Mouse (Mus musculus) left cerebral cortex, postnatal 4 days (tissue): ENCODE data around the gene Abcc3. TPM values are rescaled to one million over a fixed set of nuclear protein-coding genes. Genes with fewer than 3 reads are reported as not detected.

Experiments
- DNase-seq: peaks from one replicate; pipeline ENCODE4 v3.0.0-alpha.2; 2022
- intact Hi-C: fragments of 180-260 bp; cut with DNase I; formaldehyde crosslinking; loops from one replicate; pipeline ENCODE4 v1.15.1; 2025
- total RNA-seq, 2 experiments: library from RNA; stranded (reverse); gene quantifications; 2 replicates each; pipeline ENCODE4 v1.2.3; 2021

Abcc3 gene
- total RNA-seq, 2 experiments from 2014 or later = 0.70 to 1.4 TPM

GRCm38 (mm10) chr11:94361166-94361870 is 31.5 kb downstream of the Abcc3 start:
- no peak for DNase-seq
- intact Hi-C loops = no loop called here

- intact Hi-C loops = loop anchor here (5.0 kb wide), 1 partner anchor 33 kb away; the partner anchor contains the start of gene Abcc3
- no peak for DNase-seq
Observed at GRCm38 (mm10) chr11:94359168-94359567, 33.6 kb downstream of the Abcc3 start.

GRCm38 (mm10) chr11:94355521-94356217 is 37.1 kb downstream of the Abcc3 start:
- DNase-seq = no peak
- intact Hi-C loops = loop anchor here (5.0 kb wide), 1 partner anchor 37 kb away; the partner anchor contains the start of gene Abcc3

- no peak for DNase-seq
- intact Hi-C loops = no loop called here
Observed at GRCm38 (mm10) chr11:94351094-94351493, 41.7 kb downstream of the Abcc3 start.

- intact Hi-C loops = no loop called here
- no peak for DNase-seq
Observed at GRCm38 (mm10) chr11:94350337-94350736, 42.5 kb downstream of the Abcc3 start.

- intact Hi-C loops = no loop called here
- no peak for DNase-seq
Observed at GRCm38 (mm10) chr11:94349839-94350238, 43.0 kb downstream of the Abcc3 start.

GRCm38 (mm10) chr11:94347063-94347575 is 45.7 kb downstream of the Abcc3 start:
- DNase-seq = no peak
- intact Hi-C loops = no loop called here

GRCm38 (mm10) chr11:94346611-94347010 is 46.2 kb downstream of the Abcc3 start:
- no peak for DNase-seq
- intact Hi-C loops = no loop called here

- no peak for DNase-seq
- intact Hi-C loops = no loop called here
Observed at GRCm38 (mm10) chr11:94345926-94346325, 46.9 kb downstream of the Abcc3 start.

GRCm38 (mm10) chr11:94344470-94344869 is 48.3 kb downstream of the Abcc3 start:
- intact Hi-C loops = loop anchor here (5.0 kb wide), 2 partner anchors 58 to 143 kb away; partner anchors contain the start of gene Spata20
- no peak for DNase-seq

- DNase-seq = peak; percentile 46
- intact Hi-C loops = loop anchor here (5.0 kb wide), 2 partner anchors 58 to 143 kb away; partner anchors contain the start of gene Spata20
Observed at GRCm38 (mm10) chr11:94343955-94344358, 48.8 kb downstream of the Abcc3 start.

- DNase-seq = no peak
- intact Hi-C loops = loop anchor here (5.0 kb wide), 2 partner anchors 60 to 145 kb away; partner anchors contain the start of gene Spata20
Observed at GRCm38 (mm10) chr11:94342114-94342905, 50.5 kb downstream of the Abcc3 start.

- no peak for DNase-seq
- intact Hi-C loops = loop anchor here (5.0 kb wide), 2 partner anchors 61 to 146 kb away; partner anchors contain the start of gene Spata20
Observed at GRCm38 (mm10) chr11:94340948-94341933, 51.6 kb downstream of the Abcc3 start.

GRCm38 (mm10) chr11:94339732-94340585 is 52.8 kb downstream of the Abcc3 start:
- peak; percentile 62 for DNase-seq
- intact Hi-C loops = loop anchor here (5.0 kb wide), 2 partner anchors 62 to 147 kb away; partner anchors contain the start of gene Spata20

- intact Hi-C loops = no loop called here
- no peak for DNase-seq
Observed at GRCm38 (mm10) chr11:94338347-94338746, 54.5 kb downstream of the Abcc3 start.

- intact Hi-C loops = no loop called here
- DNase-seq = no peak
Observed at GRCm38 (mm10) chr11:94336551-94336950, 56.2 kb downstream of the Abcc3 start.

- intact Hi-C loops = no loop called here
- no peak for DNase-seq
Observed at GRCm38 (mm10) chr11:94334386-94334968, 58.3 kb downstream of the Abcc3 start.

- no peak for DNase-seq
- intact Hi-C loops = no loop called here
Observed at GRCm38 (mm10) chr11:94332726-94333125, 60.1 kb downstream of the Abcc3 start.
